Mouse (Mus musculus): Measurements from ENCODE around the gene 4933425L06Rik. TPM values are rescaled to one million over a fixed set of nuclear protein-coding genes. Genes with fewer than 3 reads are reported as not detected.

The 4933425L06Rik gene
- total and polyA plus RNA-seq, 3 experiments: 0.22 TPM; not detected in 2

- DNase-seq (ENCODE audit: low spot score): no peak
- Histone ChIP-seq H3K27me3 (ENCODE audit: insufficient read depth, low read length) (no peaks in the 10 kb centered on the region), H3K36me3 (replicated peaks) (no peaks in the 10 kb centered on the region), H3K4me1 (ENCODE audit: insufficient read depth, low read depth, low read length) (peaks cover 15% of the 10 kb centered on the region), H3K9me3 (replicated peaks) (no peaks in the 10 kb centered on the region), H3K4me3 (ENCODE audit: low read depth, low read length) (no peak overlapping the region)
- TF ChIP-seq GATA2 (IDR thresholded peaks at IDR 0.05; ENCODE audit: borderline replicate concordance, low read depth, low read length): no peak
- TF ChIP-seq GATA1 (IDR thresholded peaks at IDR 0.05; ENCODE audit: borderline replicate concordance, low read length): no peak
- TF ChIP-seq CTCF (IDR thresholded peaks at IDR 0.05; ENCODE audit: low read depth, low read length): no peak
- no peak for TF ChIP-seq POLR2AphosphoS5 (IDR thresholded peaks at IDR 0.05; ENCODE audit: insufficient replicate concordance, low read depth, low read length)
- no peak for TF ChIP-seq TAL1 (conservative IDR thresholded peaks at IDR 0.05; ENCODE audit: low read depth, low read length)
- ATAC-seq (ENCODE audit: extremely low read depth, insufficient number of reproducible peaks, low FRiP score, poor library complexity, severe bottlenecking): no peak
These were observed 39.7 kb downstream of the 4933425L06Rik start for GRCm38 (mm10) chr13:105121617-105122016.

- ATAC-seq (ENCODE audit: extremely low read depth, insufficient number of reproducible peaks, low FRiP score, poor library complexity, severe bottlenecking) (no peak), DNase-seq (ENCODE audit: low spot score) (no peak)
- Histone ChIP-seq H3K4me1 (ENCODE audit: insufficient read depth, low read depth, low read length) (peaks cover 15% of the 10 kb centered on the region), H3K4me3 (ENCODE audit: low read depth, low read length) (no peak overlapping the region), H3K9me3 (replicated peaks) (no peaks in the 10 kb centered on the region), H3K27me3 (ENCODE audit: insufficient read depth, low read length) (no peaks in the 10 kb centered on the region), H3K36me3 (replicated peaks) (no peaks in the 10 kb centered on the region)
- TF ChIP-seq POLR2AphosphoS5 (IDR thresholded peaks at IDR 0.05; ENCODE audit: insufficient replicate concordance, low read depth, low read length) (no peak), CTCF (IDR thresholded peaks at IDR 0.05; ENCODE audit: low read depth, low read length) (no peak), GATA1 (IDR thresholded peaks at IDR 0.05; ENCODE audit: borderline replicate concordance, low read length) (no peak), TAL1 (conservative IDR thresholded peaks at IDR 0.05; ENCODE audit: low read depth, low read length) (no peak), GATA2 (IDR thresholded peaks at IDR 0.05; ENCODE audit: borderline replicate concordance, low read depth, low read length) (no peak)
These were observed 40.2 kb downstream of the 4933425L06Rik start for GRCm38 (mm10) chr13:105122092-105122491.

- Histone ChIP-seq H3K36me3 (replicated peaks) (no peaks in the 10 kb centered on the region), H3K4me1 (ENCODE audit: insufficient read depth, low read depth, low read length) (peaks cover 46% of the 10 kb centered on the region), H3K9me3 (replicated peaks) (no peaks in the 10 kb centered on the region), H3K4me3 (ENCODE audit: low read depth, low read length) (no peak overlapping the region), H3K27me3 (ENCODE audit: insufficient read depth, low read length) (0 out of 2 replicates have a peak, but pooled peaks cover 2% of the 10 kb centered on the region)
- DNase-seq (ENCODE audit: low spot score): peak; percentile 24
- no peak for TF ChIP-seq CTCF (IDR thresholded peaks at IDR 0.05; ENCODE audit: low read depth, low read length)
- no peak for TF ChIP-seq POLR2AphosphoS5 (IDR thresholded peaks at IDR 0.05; ENCODE audit: insufficient replicate concordance, low read depth, low read length)
- peak; percentile 41; the same call in 1 of the 2 replicates for TF ChIP-seq TAL1 (conservative IDR thresholded peaks at IDR 0.05; ENCODE audit: low read depth, low read length)
- no peak for TF ChIP-seq GATA1 (IDR thresholded peaks at IDR 0.05; ENCODE audit: borderline replicate concordance, low read length)
- ATAC-seq (ENCODE audit: extremely low read depth, insufficient number of reproducible peaks, low FRiP score, poor library complexity, severe bottlenecking): peak; percentile 82
These were observed 48.2 kb downstream of the 4933425L06Rik start for GRCm38 (mm10) chr13:105130080-105130479.

GRCm38 (mm10) chr13:105132370-105132769, 50.4 kb downstream of the 4933425L06Rik start:
- TF ChIP-seq CTCF (IDR thresholded peaks at IDR 0.05; ENCODE audit: low read depth, low read length) (no peak), TAL1 (conservative IDR thresholded peaks at IDR 0.05; ENCODE audit: low read depth, low read length) (no peak), GATA2 (IDR thresholded peaks at IDR 0.05; ENCODE audit: borderline replicate concordance, low read depth, low read length) (no peak), POLR2AphosphoS5 (IDR thresholded peaks at IDR 0.05; ENCODE audit: insufficient replicate concordance, low read depth, low read length) (no peak), GATA1 (IDR thresholded peaks at IDR 0.05; ENCODE audit: borderline replicate concordance, low read length) (no peak)
- ATAC-seq (ENCODE audit: extremely low read depth, insufficient number of reproducible peaks, low FRiP score, poor library complexity, severe bottlenecking): no peak
- Histone ChIP-seq H3K4me3 (ENCODE audit: low read depth, low read length) (no peak overlapping the region), H3K4me1 (ENCODE audit: insufficient read depth, low read depth, low read length) (peaks cover 49% of the 10 kb centered on the region), H3K27me3 (ENCODE audit: insufficient read depth, low read length) (0 out of 2 replicates have a peak, but pooled peaks cover 2% of the 10 kb centered on the region), H3K9me3 (replicated peaks) (no peaks in the 10 kb centered on the region), H3K36me3 (replicated peaks) (no peaks in the 10 kb centered on the region)
- DNase-seq (ENCODE audit: low spot score): no peak

GRCm38 (mm10) chr13:105132776-105133175, 50.9 kb downstream of the 4933425L06Rik start:
- H3K36me3 ChIP-seq (replicated peaks): no peaks in the 10 kb centered on the region
- peaks cover 49% of the 10 kb centered on the region for H3K4me1 ChIP-seq (ENCODE audit: insufficient read depth, low read depth, low read length)
- ATAC-seq (ENCODE audit: extremely low read depth, insufficient number of reproducible peaks, low FRiP score, poor library complexity, severe bottlenecking) (no peak), DNase-seq (ENCODE audit: low spot score) (no peak)
- H3K27me3 ChIP-seq (ENCODE audit: insufficient read depth, low read length): 0 out of 2 replicates have a peak, but pooled peaks cover 2% of the 10 kb centered on the region
- no peak overlapping the region for H3K4me3 ChIP-seq (ENCODE audit: low read depth, low read length)
- H3K9me3 ChIP-seq (replicated peaks): no peaks in the 10 kb centered on the region
- TF ChIP-seq TAL1 (conservative IDR thresholded peaks at IDR 0.05; ENCODE audit: low read depth, low read length) (no peak), GATA2 (IDR thresholded peaks at IDR 0.05; ENCODE audit: borderline replicate concordance, low read depth, low read length) (no peak), GATA1 (IDR thresholded peaks at IDR 0.05; ENCODE audit: borderline replicate concordance, low read length) (no peak), CTCF (IDR thresholded peaks at IDR 0.05; ENCODE audit: low read depth, low read length) (no peak), POLR2AphosphoS5 (IDR thresholded peaks at IDR 0.05; ENCODE audit: insufficient replicate concordance, low read depth, low read length) (no peak)

- TF ChIP-seq GATA2 (IDR thresholded peaks at IDR 0.05; ENCODE audit: borderline replicate concordance, low read depth, low read length): no peak
- peak; percentile 66 for TF ChIP-seq TAL1 (conservative IDR thresholded peaks at IDR 0.05; ENCODE audit: low read depth, low read length)
- TF ChIP-seq GATA1 (IDR thresholded peaks at IDR 0.05; ENCODE audit: borderline replicate concordance, low read length): no peak
- no peak for TF ChIP-seq CTCF (IDR thresholded peaks at IDR 0.05; ENCODE audit: low read depth, low read length)
- TF ChIP-seq POLR2AphosphoS5 (IDR thresholded peaks at IDR 0.05; ENCODE audit: insufficient replicate concordance, low read depth, low read length): no peak
- H3K4me1 ChIP-seq (ENCODE audit: insufficient read depth, low read depth, low read length): peaks cover 52% of the 10 kb centered on the region
- H3K9me3 ChIP-seq (replicated peaks): no peaks in the 10 kb centered on the region
- no peak for DNase-seq (ENCODE audit: low spot score)
- no peaks in the 10 kb centered on the region for H3K36me3 ChIP-seq (replicated peaks)
- ATAC-seq (ENCODE audit: extremely low read depth, insufficient number of reproducible peaks, low FRiP score, poor library complexity, severe bottlenecking): peak; percentile 86
- H3K27me3 ChIP-seq (ENCODE audit: insufficient read depth, low read length): 0 out of 2 replicates have a peak, but pooled peaks cover 2% of the 10 kb centered on the region
- no peak overlapping the region for H3K4me3 ChIP-seq (ENCODE audit: low read depth, low read length)
These were observed 52.5 kb downstream of the 4933425L06Rik start for GRCm38 (mm10) chr13:105134397-105134796.
